Mouse (Mus musculus): ENCODE data around the gene Tomm40l. TPM values are rescaled to one million over a fixed set of nuclear protein-coding genes. Genes with fewer than 3 reads are reported as not detected.

Tomm40l gene
- total RNA-seq, 4 experiments from 2014 or later, result 69.3 to 85.0 (median 74.9) TPM

DNA sequence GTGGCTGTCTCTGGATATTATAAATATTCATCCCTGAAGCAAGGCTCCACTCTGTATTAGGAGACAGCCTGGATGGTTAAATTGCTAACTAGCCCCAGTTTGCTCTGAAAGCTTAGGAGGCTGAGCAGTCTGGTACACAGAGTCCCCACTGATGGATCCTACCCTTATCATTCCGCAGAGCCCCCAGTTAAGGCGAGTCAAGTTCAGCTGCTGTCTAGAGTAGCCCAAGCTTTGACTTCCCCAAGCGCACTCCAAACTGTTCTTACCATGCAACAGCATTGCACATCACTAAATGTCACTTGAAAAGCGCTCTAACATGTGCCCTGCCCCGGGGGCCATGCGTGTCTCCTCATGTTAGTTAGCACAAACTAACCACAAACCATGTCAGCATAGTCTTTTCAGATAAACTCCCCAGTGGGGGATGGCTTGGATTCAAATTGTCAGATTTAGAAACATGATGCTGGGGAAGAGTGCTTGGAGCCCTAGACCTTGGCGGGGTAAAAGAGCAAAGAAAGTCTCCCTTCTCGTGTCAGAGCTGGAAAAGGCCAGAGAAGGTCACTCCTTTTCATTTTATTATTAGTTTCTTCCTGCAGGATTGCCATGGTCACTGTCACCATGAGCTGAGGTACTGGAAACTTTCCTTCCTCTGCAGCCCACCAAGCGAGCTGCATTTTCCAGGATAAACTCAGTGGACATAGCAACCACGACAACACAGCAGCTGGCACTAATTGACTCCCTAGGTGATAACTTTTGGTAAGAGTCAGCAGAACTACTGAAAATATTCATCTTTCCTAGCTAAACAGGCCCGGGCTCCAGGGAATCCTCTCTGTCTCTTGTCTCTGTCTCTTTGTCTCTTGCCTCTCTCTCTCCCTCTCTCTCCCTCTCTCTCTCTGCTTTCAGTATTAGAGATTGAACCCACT lies 28.1 kb downstream of the Tomm40l start:
- DNase-seq (ENCODE audit: low spot score in 2 of 2), result no peak

- no peak for DNase-seq (ENCODE audit: low spot score in 2 of 2)
Measured at GRCm38 (mm10) chr1:171193093-171193840, 29.0 kb downstream of the Tomm40l start.

- DNase-seq (ENCODE audit: low spot score in 2 of 2), result no peak
Measured at GRCm38 (mm10) chr1:171192283-171192682, 30.0 kb downstream of the Tomm40l start.

DNA sequence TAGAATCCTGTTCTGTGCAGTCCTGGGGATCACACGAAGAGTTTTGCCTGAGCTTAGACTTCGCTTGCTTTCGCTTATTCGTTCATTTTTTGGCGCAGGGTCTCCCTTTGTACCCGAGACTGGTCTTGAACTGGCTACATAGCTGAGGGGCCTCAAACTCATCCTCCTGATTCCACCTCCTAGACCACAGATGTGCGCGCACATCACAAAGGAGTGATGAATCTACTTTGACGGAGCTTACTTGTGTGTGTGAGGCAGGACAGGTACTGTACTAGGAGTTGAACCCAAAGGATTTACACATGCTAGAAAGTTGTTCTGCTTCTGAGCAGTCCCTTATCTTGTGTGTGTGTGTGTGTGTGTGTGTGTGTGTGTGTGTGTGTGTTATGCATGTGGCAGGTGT lies 31.5 kb downstream of the Tomm40l start:
- no peak for DNase-seq (ENCODE audit: low spot score in 2 of 2)

- no peak for DNase-seq (ENCODE audit: low spot score in 2 of 2)
Measured at GRCm38 (mm10) chr1:171189476-171190114, 32.7 kb downstream of the Tomm40l start.

DNA sequence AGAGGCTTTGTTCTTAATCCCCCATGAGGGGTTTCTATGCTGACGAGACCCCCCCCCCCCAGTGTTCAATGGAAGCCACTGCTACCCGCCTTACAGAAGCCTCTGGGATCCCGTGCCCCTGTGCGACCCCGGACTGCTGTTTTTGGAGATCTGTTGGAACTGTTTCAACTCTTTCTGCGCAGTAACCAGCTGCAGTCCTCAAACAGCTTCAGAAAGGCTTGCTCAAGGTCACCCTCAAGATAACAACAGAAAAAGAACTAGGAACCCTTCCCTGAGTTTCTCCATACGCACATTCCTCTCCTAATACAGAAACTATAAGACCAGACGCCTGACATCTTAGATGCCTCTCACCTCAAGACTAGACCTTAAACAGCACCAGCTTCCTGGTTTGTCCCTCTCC lies 33.3 kb downstream of the Tomm40l start:
- no peak for DNase-seq (ENCODE audit: low spot score in 2 of 2)

DNA sequence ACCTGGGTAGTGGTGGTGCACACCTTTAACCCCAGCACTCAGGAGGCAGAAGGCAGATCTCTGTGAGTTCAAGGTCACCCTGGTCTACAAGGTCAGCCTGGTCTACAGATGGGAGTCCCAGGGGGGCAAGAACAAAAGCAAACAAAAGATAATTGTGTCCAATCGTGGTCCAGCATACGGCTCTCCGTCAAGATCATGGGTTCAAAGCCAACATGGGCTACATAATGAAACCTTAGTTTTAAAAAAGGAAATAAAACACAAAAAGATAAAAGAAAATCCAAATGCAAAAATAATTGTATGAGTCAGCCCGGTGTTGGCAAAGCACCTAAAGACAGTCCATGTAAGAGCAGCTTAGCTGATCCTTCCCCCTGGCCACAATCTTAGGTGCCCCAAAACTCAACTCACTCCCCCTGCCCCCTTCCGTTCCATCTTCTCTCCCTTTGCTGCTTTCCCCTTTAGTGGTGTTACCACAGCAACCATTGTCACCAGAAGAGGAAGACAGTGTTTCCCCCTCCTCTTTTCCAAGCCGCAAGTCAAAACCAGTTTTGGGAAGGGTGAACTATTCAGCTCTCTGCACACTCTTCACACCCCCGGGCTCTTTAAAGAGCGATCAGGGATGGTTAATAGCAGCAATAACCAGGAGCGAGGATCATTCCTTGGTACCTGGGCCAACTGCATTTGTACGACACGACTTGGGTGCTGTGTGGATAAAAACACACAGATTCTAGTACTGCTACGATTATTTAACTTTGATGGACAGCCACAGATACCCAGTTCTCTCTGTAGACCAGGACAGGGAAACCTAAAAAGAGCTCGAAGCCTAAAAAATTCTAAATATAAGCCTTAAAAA lies 34.2 kb downstream of the Tomm40l start:
- DNase-seq (ENCODE audit: low spot score in 2 of 2), result no peak

- no peak for DNase-seq (ENCODE audit: low spot score in 2 of 2)
Measured at GRCm38 (mm10) chr1:171185655-171186054, 36.7 kb downstream of the Tomm40l start.

DNA sequence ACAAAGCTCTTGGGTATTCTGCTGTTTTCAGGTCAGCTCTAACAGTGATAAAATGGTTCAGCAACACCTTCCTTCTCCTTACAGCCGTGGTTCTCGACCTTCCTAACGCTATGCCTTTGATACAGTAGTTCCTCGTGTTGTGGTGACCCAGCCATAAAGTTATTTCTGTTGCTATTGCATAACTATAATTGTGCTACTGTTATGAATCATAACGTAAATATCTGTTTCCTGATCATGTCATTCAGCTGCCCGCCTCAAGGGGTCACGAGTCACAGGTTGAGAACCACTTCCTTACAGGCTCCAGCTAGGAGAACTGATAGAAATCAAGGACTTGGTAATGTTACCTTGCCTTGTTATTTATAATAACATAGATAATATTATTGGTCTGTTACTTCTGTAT lies 38.0 kb downstream of the Tomm40l start:
- no peak for DNase-seq (ENCODE audit: low spot score in 2 of 2)

DNA sequence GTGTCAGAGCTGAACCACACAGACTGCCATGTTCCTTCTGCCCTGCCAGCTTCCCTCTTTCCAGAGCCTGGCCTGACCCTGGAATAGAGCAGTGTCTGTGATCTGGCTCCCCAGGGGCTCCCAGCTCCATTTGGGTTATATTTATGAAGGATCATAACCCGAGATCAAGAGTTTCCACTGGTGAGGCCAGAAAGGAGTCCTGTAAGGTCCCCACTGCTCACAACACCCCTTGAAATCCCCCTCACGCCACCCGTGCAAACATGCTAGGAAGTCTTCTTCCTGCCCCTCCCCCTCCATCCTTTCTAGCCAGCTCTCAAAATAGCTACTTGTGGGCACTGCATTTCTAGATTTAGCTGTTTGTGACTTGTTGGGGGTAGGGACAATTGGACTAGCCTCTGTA lies 38.7 kb downstream of the Tomm40l start:
- no peak for DNase-seq (ENCODE audit: low spot score in 2 of 2)

GRCm38 (mm10) chr1:171183025-171183424 lies 39.3 kb downstream of the Tomm40l start:
- DNase-seq (ENCODE audit: low spot score in 2 of 2), result no peak

DNA sequence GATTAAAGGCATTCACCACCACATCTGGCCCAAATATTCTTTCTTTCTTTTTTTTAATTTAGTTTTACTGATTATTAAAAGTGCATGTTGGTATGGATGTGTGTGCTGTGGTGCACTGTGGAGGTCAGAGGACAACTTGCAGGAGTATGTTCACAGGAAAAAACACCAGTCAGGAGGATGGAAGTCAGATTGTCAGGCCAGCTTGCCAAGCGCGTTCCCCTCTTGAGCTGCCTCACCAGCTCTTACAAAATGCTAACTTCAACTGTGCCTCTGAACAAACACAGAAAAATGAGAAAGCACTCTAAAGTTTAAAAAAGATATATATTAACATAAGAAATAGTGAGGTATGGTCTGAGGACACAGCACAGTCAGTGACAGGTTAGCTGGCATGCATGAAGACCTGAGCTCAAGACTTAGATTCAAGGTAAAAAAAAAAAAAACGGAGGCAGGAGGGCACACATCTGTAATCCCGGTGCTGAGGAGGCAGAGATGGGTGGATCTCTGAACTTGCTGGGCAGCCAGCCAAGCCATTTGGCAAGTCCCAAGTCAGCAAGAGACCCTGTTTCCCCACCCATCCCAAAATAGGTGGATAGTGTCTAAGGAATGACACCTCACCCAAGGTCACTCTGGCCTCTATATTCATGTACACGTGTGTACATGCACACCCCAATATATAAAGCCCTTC lies 42.7 kb downstream of the Tomm40l start:
- DNase-seq (ENCODE audit: low spot score in 2 of 2), result no peak

- DNase-seq (ENCODE audit: low spot score in 2 of 2), result no peak
Measured at GRCm38 (mm10) chr1:171172779-171173178, 49.5 kb downstream of the Tomm40l start.

DNA sequence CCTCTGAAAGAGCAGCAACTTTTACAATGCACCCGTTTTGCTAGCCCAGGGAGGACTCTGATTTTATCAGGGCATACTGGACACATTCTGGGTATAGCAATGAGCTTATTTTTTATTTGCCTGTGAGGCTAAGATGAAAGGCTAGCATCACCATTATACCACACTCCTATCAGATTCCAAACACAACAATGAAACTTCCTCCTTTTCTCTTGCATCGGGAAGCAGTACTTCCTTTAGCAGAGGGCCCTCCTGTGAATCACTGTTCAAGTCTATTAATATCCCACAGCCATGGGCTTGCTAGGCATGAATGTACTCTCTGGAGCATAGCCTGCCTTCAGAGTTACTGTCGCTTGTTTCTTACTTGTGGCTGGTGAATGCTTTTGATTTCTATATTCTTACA lies 51.2 kb downstream of the Tomm40l start:
- DNase-seq (ENCODE audit: low spot score in 2 of 2), result no peak

GRCm38 (mm10) chr1:171169913-171170312 lies 52.4 kb downstream of the Tomm40l start:
- DNase-seq (ENCODE audit: low spot score in 2 of 2), result no peak

- no peak for DNase-seq (ENCODE audit: low spot score in 2 of 2)
Measured at GRCm38 (mm10) chr1:171168906-171169305, 53.4 kb downstream of the Tomm40l start.
